Mouse (Mus musculus) monocyte, adult 59 days (primary cell): ENCODE measurements around the gene Ahcy. TPM values are rescaled to one million over a fixed set of nuclear protein-coding genes. Genes with fewer than 3 reads are reported as not detected.

Source experiments
- total RNA-seq, 2 experiments: library from RNA; stranded (reverse); gene quantifications; one replicate each; pipeline ENCODE4 v1.2.4; 2023

The Ahcy gene
- 10 to 100 TPM; 11.8 to 12.1 TPM for total RNA-seq

DNA sequence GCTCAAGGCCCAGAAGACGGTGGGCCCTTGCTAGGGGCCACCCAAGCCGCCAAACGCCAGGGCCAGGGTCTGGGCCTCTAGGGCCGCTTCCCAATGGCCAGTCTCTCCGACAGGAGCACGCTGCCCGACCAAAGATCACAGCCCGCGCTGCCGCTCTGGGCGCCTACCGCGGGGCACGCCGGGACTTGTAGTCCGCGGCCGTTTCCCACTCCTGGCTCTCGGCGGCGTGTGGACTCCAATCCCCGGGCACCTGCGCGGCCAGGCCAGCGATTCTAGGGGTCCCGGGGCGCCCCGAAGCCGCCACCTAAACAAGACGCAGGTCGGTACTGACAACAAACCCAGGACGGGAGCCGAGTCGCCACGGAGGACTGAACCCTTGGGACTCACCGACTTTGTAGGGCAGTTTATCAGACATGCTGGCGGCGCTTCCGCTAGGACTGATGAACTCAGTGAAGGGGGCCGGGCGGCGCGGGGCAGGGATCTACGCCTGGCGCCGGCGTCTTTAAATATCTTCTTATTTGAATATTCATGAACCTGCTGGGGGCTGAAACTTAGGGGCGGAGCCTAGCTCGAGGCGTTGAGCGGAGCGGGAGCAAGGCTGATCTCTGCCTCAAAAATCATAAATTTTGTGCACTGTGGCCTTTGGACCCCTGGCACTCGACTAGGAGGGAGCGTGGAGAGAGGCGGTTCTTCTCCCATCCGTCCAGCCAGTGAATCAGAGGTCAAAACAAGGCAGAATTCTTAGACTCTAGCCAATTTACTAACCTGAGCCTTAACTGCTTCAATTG is at the start of gene Ahcy:
Gene Ahcy (minus strand): TSS at position 520 of the 788 bp plus-strand sequence.

DNA sequence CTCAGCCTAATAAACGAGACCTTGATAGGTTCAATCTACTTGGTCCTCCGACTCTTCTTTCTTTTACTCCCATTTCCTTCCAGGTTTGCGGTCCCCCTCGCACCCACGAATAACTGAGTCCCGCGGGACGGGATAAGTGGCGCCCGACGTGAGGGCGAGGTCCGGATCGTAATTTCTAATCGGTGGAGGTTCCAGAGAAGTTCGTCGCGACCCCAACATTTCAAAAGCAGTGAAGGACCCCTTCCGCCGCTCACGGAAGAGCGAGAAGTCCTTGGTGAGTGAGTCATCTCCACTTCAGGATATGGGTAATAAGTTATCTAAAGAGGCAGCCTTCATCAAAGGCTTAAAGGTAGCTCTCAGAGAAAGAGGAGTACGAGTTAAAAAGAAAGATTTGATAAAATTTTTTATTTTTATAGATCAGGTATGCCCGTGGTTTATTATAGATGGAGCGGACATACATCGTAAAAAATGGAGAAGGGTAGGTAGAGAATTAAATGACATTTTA is 56.0 kb downstream of the Ahcy start, which contains the start of gene Gm14226:
Gene Gm14226 (plus strand): TSS at position 16 of the 505 bp plus-strand sequence.

Other genes starting within 250 kb of the Ahcy start
- gene Eif2s2, start 181.6 kb downstream of the Ahcy start, total RNA-seq = 10 to 100 TPM; 56.6 to 68.1 TPM
- not detected for gene Gm14226, start 56.2 kb downstream of the Ahcy start, total RNA-seq
- 100 to 1,000 TPM; 139 to 149 TPM for gene Itch, start 59.0 kb upstream of the Ahcy start, total RNA-seq
- gene Dynlrb1, start 162.0 kb upstream of the Ahcy start, total RNA-seq = 100 to 1,000 TPM in 1 of 2 experiments, 10 to 100 TPM in 1; 99.5 to 122 TPM
- 10 to 100 TPM; 48.5 to 57.6 TPM for gene Map1lc3a, start 201.8 kb upstream of the Ahcy start, total RNA-seq